ENCODE assay signal across 7 mouse cellular contexts in genomic region chr12:69513166-69513565, GRCm38 (mm10).
A peak's percentile ranks its signal among the peaks of the same experiment; 100 is the strongest.
DNase-seq lines count a peak whose midpoint lies in the region; ATAC-seq and TF ChIP-seq lines count a peak whose summit lies in the region.

No protein-coding gene starts in this region.

- peak; percentile 72 for DNase-seq in A20 (ENCODE audit: low read depth, low spot score)
- DNase-seq in T-cell, adult 2 months (ENCODE audit: low spot score): peak; percentile 18
- DNase-seq in kidney, postnatal 36 days: peak; percentile 74 to 85
- no peak for DNase-seq in right cerebral cortex, postnatal 25 days
- DNase-seq in gastrocnemius, adult 2 months: no peak
- DNase-seq in left cerebral cortex, postnatal 4 days: no peak

- intact Hi-C loops in gastrocnemius, adult 2 months (cut with DNase I): no loop called here
- intact Hi-C loops in left cerebral cortex, postnatal 4 days (cut with DNase I): no loop called here

- no peak overlapping the region for H3K27ac ChIP-seq in gastrocnemius, adult 2 months

- peak; percentile 24; the same call in 1 of the 2 replicates for ATAC-seq in megakaryocyte-erythroid progenitor cell, adult 5-6 weeks (replicated peaks; ENCODE audit: low FRiP score, low TSS enrichment, poor library complexity, severe bottlenecking)

- no peak overlapping the region for H3K4me3 ChIP-seq in gastrocnemius, adult 2 months

- no peak for TF ChIP-seq CTCF in gastrocnemius, adult 2 months (IDR thresholded peaks at IDR 0.05)

Comparison
In these comparisons a context has a peak if more than half of its experiments do, and no peak if none do; other contexts are left out.
1. DNase-seq: peak in A20 (single experiment), T-cell, adult 2 months (single experiment) and kidney, postnatal 36 days (2 of 2); none in right cerebral cortex, postnatal 25 days (single experiment), gastrocnemius, adult 2 months (single experiment) and left cerebral cortex, postnatal 4 days (single experiment).